Mouse (Mus musculus) embryonic facial prominence, embryonic 15.5 days (tissue): Measurements from ENCODE around the gene Zfp385b. TPM values are rescaled to one million over a fixed set of nuclear protein-coding genes. Genes with fewer than 3 reads are reported as not detected.

Experiments
- ATAC-seq: fragments of 200-750 bp; cut with Nextera tagmentation; 2 replicates; pipeline ENCODE4 v1.8.0; 2017; ENCODE audit warnings: low read depth, moderate TSS enrichment; ENCODE audit not compliant: insufficient number of reproducible peaks, low FRiP score, low TSS enrichment
- H3K27ac ChIP-seq: fragments of 300-500 bp; sonication (generic); replicated peaks from 2 replicates; pipeline ENCODE4 v1.5.1; 2015; ENCODE audit warnings: mild to moderate bottlenecking, inconsistent platforms
- H3K27me3 ChIP-seq: fragments of 300-500 bp; sonication (generic); 2 replicates; pipeline ENCODE4 v1.6.1; 2015; ENCODE audit warnings: inconsistent platforms
- H3K36me3 ChIP-seq: fragments of 300-500 bp; sonication (generic); 2 replicates; pipeline ENCODE4 v1.6.1; 2015; ENCODE audit warnings: mild to moderate bottlenecking, inconsistent platforms
- H3K4me1 ChIP-seq: fragments of 300-500 bp; sonication (generic); 2 replicates; pipeline ENCODE4 v1.6.1; 2015; ENCODE audit warnings: inconsistent platforms
- H3K4me2 ChIP-seq: fragments of 300-500 bp; sonication (generic); replicated peaks from 2 replicates; pipeline ENCODE4 v1.6.1; 2015; ENCODE audit warnings: mild to moderate bottlenecking, inconsistent platforms
- H3K4me3 ChIP-seq: fragments of 300-500 bp; sonication (generic); replicated peaks from 2 replicates; pipeline ENCODE4 v1.5.1; 2015; ENCODE audit warnings: mild to moderate bottlenecking, inconsistent platforms
- H3K9ac ChIP-seq: fragments of 300-500 bp; sonication (generic); 2 replicates; pipeline ENCODE4 v1.6.1; 2015; ENCODE audit warnings: inconsistent platforms
- H3K9me3 ChIP-seq: fragments of 300-500 bp; sonication (generic); replicated peaks from 2 replicates; pipeline ENCODE4 v1.6.1; 2016; ENCODE audit warnings: inconsistent platforms
- WGBS: fragments of 180-500 bp; shearing (Covaris S2); methylation state at CpG from one replicate; pipeline ENCODE4 v1.1.7; 2015; 5-methylcytosine and 5-hydroxymethylcytosine counted together
- polyA plus RNA-seq: library from polyadenylated mRNA; unstranded; fragments of >200 nt; fragmentation: Nextera tagmentation; extraction: Ambion mirVana; gene quantifications from 2 replicates; pipeline ENCODE4 v1.2.1, GENCODE M21; 2015

Zfp385b gene
- polyA plus RNA-seq, 1 experiment from 2014 or later: 11.0 TPM

GRCm38 (mm10) chr2:77496071-77496470 is 323.4 kb downstream of the Zfp385b start:
- Histone ChIP-seq H3K36me3 (no peaks in the 10 kb centered on the region), H3K27ac (no peak overlapping the region), H3K9ac (no peak overlapping the region), H3K27me3 (no peaks in the 10 kb centered on the region), H3K4me2 (no peak overlapping the region), H3K4me1 (no peaks in the 10 kb centered on the region), H3K4me3 (no peak overlapping the region), H3K9me3 (no peaks in the 10 kb centered on the region)
- WGBS: 80% methylated on average over 7 of the region's 7 CpGs
- no peak for ATAC-seq

GRCm38 (mm10) chr2:77495344-77495743 is 324.1 kb downstream of the Zfp385b start:
- H3K4me3 ChIP-seq: no peak overlapping the region
- no peaks in the 10 kb centered on the region for H3K4me1 ChIP-seq
- 88% methylated on average over 4 of the region's 4 CpGs for WGBS
- H3K4me2 ChIP-seq: no peak overlapping the region
- ATAC-seq: no peak
- H3K27me3 ChIP-seq: no peaks in the 10 kb centered on the region
- H3K27ac ChIP-seq: no peak overlapping the region
- H3K9ac ChIP-seq: no peak overlapping the region
- no peaks in the 10 kb centered on the region for H3K36me3 ChIP-seq
- no peaks in the 10 kb centered on the region for H3K9me3 ChIP-seq

- H3K36me3 ChIP-seq: no peaks in the 10 kb centered on the region
- no peaks in the 10 kb centered on the region for H3K9me3 ChIP-seq
- H3K4me2 ChIP-seq: no peak overlapping the region
- H3K9ac ChIP-seq: no peak overlapping the region
- no peaks in the 10 kb centered on the region for H3K27me3 ChIP-seq
- H3K4me3 ChIP-seq: no peak overlapping the region
- 91% methylated on average over 8 of the region's 8 CpGs for WGBS
- no peaks in the 10 kb centered on the region for H3K4me1 ChIP-seq
- ATAC-seq: no peak
- H3K27ac ChIP-seq: no peak overlapping the region
Measured at GRCm38 (mm10) chr2:77493695-77494094, 325.7 kb downstream of the Zfp385b start.

DNA sequence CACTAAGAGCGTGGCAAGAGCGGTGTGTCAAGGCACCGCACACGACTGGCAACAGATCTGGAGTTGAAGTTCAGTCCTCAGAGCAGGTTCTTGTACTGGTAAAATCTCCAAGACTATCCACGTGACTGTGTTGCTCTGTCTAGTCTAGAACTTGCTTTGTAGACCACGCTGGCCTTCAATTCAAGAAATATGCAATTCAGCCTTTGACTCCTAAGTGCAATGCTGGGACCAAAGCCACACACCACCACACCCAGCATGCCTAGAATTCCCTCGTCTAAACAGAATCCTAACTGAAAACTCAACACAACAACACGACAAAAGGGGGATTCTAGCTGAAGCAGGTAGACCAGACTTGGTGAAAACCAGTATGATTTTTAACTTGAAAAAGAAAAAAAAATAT is 332.3 kb downstream of the Zfp385b start:
- Histone ChIP-seq H3K4me3 (no peak overlapping the region), H3K9ac (no peak overlapping the region), H3K9me3 (no peaks in the 10 kb centered on the region), H3K36me3 (no peaks in the 10 kb centered on the region), H3K27ac (no peak overlapping the region), H3K4me2 (no peak overlapping the region), H3K27me3 (no peaks in the 10 kb centered on the region), H3K4me1 (no peaks in the 10 kb centered on the region)
- 82% methylated on average over 8 of the region's 8 CpGs for WGBS
- ATAC-seq: no peak

DNA sequence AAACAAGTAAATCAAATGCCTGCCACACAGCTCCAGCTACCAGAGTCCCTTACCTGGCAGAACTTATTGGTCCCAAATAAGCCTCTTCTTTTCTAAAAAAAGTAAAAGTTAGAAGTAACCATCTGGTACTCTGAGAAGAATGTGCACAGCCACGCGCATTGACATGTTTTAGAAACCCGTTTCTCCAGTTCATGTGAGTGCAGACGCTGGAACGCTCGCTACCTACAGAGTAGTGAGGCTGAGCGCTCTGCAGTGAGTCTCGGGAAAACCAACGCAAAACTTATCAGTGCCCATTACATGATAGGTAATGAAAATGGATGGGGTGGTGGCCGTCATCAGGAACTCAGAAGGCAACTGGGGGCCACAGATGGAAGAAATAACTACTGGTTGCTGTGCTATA is 338.2 kb downstream of the Zfp385b start:
- no peak overlapping the region for H3K9ac ChIP-seq
- H3K4me1 ChIP-seq: no peaks in the 10 kb centered on the region
- ATAC-seq: no peak
- 58% methylated on average over 10 of the region's 10 CpGs for WGBS
- no peaks in the 10 kb centered on the region for H3K9me3 ChIP-seq
- H3K27me3 ChIP-seq: no peaks in the 10 kb centered on the region
- no peak overlapping the region for H3K4me2 ChIP-seq
- no peak overlapping the region for H3K27ac ChIP-seq
- H3K36me3 ChIP-seq: no peaks in the 10 kb centered on the region
- H3K4me3 ChIP-seq: no peak overlapping the region

GRCm38 (mm10) chr2:77477536-77477935 is 341.9 kb downstream of the Zfp385b start:
- 75% methylated on average over 10 of the region's 10 CpGs for WGBS
- H3K4me2 ChIP-seq: no peak overlapping the region
- H3K27ac ChIP-seq: no peak overlapping the region
- no peak overlapping the region for H3K4me3 ChIP-seq
- H3K9me3 ChIP-seq: no peaks in the 10 kb centered on the region
- ATAC-seq: no peak
- no peaks in the 10 kb centered on the region for H3K36me3 ChIP-seq
- H3K27me3 ChIP-seq: no peaks in the 10 kb centered on the region
- H3K4me1 ChIP-seq: no peaks in the 10 kb centered on the region
- H3K9ac ChIP-seq: no peak overlapping the region

- WGBS: 50% methylated on average over 8 of the region's 8 CpGs
- ATAC-seq: no peak
- H3K9ac ChIP-seq: no peak overlapping the region
Measured at GRCm38 (mm10) chr2:77476444-77476843, 343.0 kb downstream of the Zfp385b start.

GRCm38 (mm10) chr2:77472254-77472837 is 347.1 kb downstream of the Zfp385b start:
- Histone ChIP-seq H3K4me1 (no peaks in the 10 kb centered on the region), H3K9me3 (no peaks in the 10 kb centered on the region), H3K36me3 (no peaks in the 10 kb centered on the region), H3K4me2 (no peak overlapping the region), H3K4me3 (no peak overlapping the region), H3K27me3 (no peaks in the 10 kb centered on the region), H3K27ac (no peak overlapping the region), H3K9ac (no peak overlapping the region)
- 79% methylated on average over 11 of the region's 11 CpGs for WGBS
- ATAC-seq: no peak

More at GRCm38 (mm10) chr2:77476444-77476843, 343.0 kb downstream of the Zfp385b start:
- no peaks in the 10 kb centered on the region for H3K9me3 ChIP-seq
- H3K27me3 ChIP-seq: no peaks in the 10 kb centered on the region
- no peak overlapping the region for H3K4me3 ChIP-seq
- H3K36me3 ChIP-seq: no peaks in the 10 kb centered on the region
- H3K27ac ChIP-seq: no peak overlapping the region
- H3K4me1 ChIP-seq: no peaks in the 10 kb centered on the region
- no peak overlapping the region for H3K4me2 ChIP-seq

DNA sequence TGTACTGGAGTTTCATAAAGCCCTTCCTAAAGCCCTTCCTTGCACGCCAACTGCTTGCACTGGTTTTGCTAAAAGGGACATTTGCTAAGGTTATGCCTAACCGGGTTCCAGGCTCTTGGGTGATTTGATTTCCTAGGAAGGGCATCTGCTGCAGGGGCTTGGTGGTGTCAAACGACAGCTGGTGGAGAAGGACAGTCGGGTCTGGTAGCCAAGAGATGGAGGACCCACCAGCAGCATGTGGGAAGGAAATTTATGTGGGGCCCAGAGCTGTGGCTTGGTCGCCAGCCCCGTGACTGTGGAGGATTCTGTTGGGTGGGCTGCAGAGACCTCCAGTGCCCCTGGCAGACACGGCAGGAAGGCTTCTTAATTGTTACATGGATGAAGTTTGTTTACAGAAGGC is 348.7 kb downstream of the Zfp385b start:
- WGBS: 73% methylated on average over 7 of the region's 7 CpGs
- no peak overlapping the region for H3K4me2 ChIP-seq
- no peak overlapping the region for H3K27ac ChIP-seq

DNA sequence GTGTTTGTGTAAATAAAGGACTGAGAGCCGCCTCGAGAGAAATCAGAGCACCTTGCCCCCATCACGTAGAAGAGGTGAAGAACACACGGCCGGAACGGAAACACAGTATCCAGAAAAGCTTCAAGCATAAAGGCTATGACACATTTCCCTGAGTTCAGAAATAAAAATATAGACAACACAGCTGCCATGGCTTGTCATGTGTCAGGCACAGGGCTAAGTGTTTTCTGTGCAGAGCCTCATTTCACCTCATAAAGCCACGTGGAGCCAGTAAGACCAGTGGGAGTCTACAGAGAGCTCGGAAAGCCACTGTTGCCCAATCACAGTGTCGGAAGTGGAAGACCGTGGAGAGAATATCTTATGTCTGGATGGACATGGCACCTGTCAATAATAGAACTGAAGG is 358.0 kb downstream of the Zfp385b start:
- Histone ChIP-seq H3K4me3 (no peak overlapping the region), H3K36me3 (no peaks in the 10 kb centered on the region), H3K27me3 (no peaks in the 10 kb centered on the region), H3K27ac (no peak overlapping the region), H3K4me1 (no peaks in the 10 kb centered on the region), H3K9ac (no peak overlapping the region), H3K4me2 (no peak overlapping the region), H3K9me3 (no peaks in the 10 kb centered on the region)
- no peak for ATAC-seq
- 89% methylated on average over 10 of the region's 10 CpGs for WGBS

More for the DNA sequence above, 348.7 kb downstream of the Zfp385b start:
- ATAC-seq: no peak
- no peaks in the 10 kb centered on the region for H3K27me3 ChIP-seq
- no peak overlapping the region for H3K4me3 ChIP-seq
- no peaks in the 10 kb centered on the region for H3K36me3 ChIP-seq
- H3K9me3 ChIP-seq: no peaks in the 10 kb centered on the region
- H3K9ac ChIP-seq: no peak overlapping the region
- no peaks in the 10 kb centered on the region for H3K4me1 ChIP-seq

DNA sequence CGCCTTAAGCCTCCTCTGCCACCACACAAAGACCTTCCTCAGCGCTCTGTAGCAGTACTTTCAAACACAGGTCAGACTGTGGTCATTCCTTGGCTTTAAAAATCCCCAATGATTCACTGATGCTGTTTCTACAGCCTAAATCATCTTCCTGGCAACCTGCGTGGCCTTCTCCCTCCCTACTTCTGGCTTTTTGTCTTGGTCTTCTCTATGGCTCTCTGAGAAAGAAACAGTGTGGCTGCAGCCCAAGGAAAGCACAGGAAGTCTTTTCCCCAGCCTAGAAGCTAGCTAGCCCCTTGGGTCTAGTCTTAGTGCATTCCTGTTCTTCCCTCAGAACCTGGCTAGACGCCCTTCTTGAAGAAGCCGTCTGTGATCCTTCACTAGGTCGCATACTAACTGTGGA is 359.4 kb downstream of the Zfp385b start:
- no peaks in the 10 kb centered on the region for H3K27me3 ChIP-seq
- H3K27ac ChIP-seq: no peak overlapping the region
- no peak overlapping the region for H3K9ac ChIP-seq
- H3K4me3 ChIP-seq: no peak overlapping the region
- H3K36me3 ChIP-seq: no peaks in the 10 kb centered on the region
- H3K9me3 ChIP-seq: no peaks in the 10 kb centered on the region
- 80% methylated on average over 6 of the region's 6 CpGs for WGBS
- no peak overlapping the region for H3K4me2 ChIP-seq
- no peak for ATAC-seq
- H3K4me1 ChIP-seq: no peaks in the 10 kb centered on the region

DNA sequence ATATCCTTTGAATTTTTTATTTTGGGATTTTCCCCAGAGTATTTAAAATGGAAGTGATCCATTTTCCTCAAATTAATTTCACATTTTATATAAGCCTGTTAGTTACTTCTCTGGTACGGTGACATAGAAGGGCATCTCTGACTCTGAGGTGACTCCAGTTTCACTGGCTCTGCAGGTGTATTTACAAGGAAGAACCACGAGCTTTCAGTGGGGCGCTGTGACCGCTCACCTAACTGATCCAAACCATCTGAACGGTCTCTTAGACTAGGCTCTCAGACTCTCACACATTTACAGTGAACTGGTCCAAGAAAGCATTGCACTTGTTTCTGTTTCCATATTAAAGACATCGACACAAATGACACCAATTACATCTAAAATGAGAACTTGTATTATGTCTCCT is 361.0 kb downstream of the Zfp385b start:
- Histone ChIP-seq H3K9ac (no peak overlapping the region), H3K4me2 (no peak overlapping the region), H3K36me3 (no peaks in the 10 kb centered on the region), H3K4me3 (no peak overlapping the region), H3K27ac (no peak overlapping the region), H3K4me1 (no peaks in the 10 kb centered on the region), H3K9me3 (no peaks in the 10 kb centered on the region), H3K27me3 (no peaks in the 10 kb centered on the region)
- ATAC-seq: no peak
- WGBS: 82% methylated on average over 6 of the region's 6 CpGs
